Mouse (Mus musculus) gastrocnemius, adult 8-10 months (tissue): Measurements from ENCODE around the gene Jmjd8. TPM values are rescaled to one million over a fixed set of nuclear protein-coding genes. Genes with fewer than 3 reads are reported as not detected.
A peak's percentile ranks its signal among the peaks of the same experiment; 100 is the strongest.

ENCODE experiments used
- DNase-seq, 2 experiments: peaks; one replicate each; pipeline ENCODE4 v3.0.0; 2022; ENCODE audit warnings: low spot score in 2 of 2
- total RNA-seq, 4 experiments: library from RNA; stranded (reverse); gene quantifications; 2 replicates each; pipeline ENCODE4 v1.2.4; 2022

The Jmjd8 gene
- total RNA-seq, 4 experiments from 2014 or later: 11.0 to 13.0 (median 11.4) TPM

GRCm38 (mm10) chr17:25808028-25808427, 20.6 kb upstream of the Jmjd8 start:
- no peak for DNase-seq

DNA sequence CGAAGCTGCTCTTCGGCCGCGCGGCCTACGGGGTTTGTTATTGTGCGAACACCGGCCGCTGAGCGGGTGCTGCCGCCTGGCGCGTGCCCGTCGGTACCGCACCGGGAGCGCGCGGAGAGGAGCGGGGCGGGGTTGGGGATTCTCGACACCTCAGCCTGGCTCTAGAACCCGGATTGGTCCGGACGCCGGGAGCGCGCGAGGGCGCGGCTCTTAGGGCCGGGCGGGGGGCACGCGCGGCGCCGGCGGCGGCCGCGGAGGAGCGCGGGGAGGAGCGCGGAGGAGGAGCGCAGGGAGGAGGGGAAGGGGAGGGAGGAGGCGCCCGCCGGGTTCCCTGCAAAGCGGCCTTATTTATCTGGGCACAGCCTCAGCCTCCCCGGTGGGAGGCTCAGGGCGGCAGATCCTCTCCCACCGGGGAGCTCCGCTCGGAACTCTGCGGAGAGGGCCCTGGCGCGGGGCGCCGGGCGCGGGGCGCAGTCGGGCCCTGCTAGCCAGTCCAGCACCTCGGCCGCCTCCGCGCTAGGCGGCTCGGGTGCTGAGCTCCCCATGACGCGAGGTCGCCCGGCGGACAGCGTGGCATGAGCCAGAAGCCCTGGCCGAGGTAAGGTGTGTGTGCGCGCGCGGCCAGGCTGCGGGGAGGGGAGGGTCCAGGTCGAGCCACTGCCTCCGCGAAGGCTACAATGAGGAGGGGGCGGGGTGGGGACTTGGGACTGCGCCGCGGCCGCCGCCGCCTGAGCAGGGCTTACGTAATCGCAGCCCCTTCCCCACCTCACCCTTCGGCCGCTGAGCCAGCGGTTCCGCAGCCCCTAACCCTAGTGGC, 19.7 kb upstream of the Jmjd8 start, which contains the start of gene Fbxl16:
TSS of gene Fbxl16 (plus strand) at position 297 of the 817 bp plus-strand sequence.
- DNase-seq: peak in 1 of 2 experiments; percentile 47

GRCm38 (mm10) chr17:25809606-25810340, 18.9 kb upstream of the Jmjd8 start:
- no peak for DNase-seq

GRCm38 (mm10) chr17:25810890-25811289, 17.8 kb upstream of the Jmjd8 start:
- DNase-seq: no peak

DNA sequence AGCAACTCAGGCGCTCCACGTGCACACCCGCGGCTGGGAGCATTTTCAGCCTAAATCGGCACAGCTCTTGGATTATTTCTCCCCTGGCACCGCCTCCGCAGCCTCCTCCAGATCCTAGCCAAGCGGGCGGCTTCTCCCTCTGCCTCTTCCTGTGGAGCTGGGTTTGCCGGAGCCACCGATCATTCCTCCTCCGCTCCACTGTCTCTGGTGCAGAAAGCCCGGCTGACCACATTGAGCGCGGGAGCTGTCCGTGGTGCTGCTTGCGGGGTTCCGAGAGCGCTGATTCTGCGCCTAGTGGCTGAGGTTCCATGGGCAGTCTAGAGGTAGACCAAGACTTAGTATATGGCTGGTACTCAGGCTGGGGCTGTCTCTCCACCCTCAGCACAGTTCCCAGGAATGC, 15.2 kb upstream of the Jmjd8 start:
- peak in 1 of 2 experiments; percentile 55 for DNase-seq

- no peak for DNase-seq
Measured at GRCm38 (mm10) chr17:25817662-25818061, 11.0 kb upstream of the Jmjd8 start.

DNA sequence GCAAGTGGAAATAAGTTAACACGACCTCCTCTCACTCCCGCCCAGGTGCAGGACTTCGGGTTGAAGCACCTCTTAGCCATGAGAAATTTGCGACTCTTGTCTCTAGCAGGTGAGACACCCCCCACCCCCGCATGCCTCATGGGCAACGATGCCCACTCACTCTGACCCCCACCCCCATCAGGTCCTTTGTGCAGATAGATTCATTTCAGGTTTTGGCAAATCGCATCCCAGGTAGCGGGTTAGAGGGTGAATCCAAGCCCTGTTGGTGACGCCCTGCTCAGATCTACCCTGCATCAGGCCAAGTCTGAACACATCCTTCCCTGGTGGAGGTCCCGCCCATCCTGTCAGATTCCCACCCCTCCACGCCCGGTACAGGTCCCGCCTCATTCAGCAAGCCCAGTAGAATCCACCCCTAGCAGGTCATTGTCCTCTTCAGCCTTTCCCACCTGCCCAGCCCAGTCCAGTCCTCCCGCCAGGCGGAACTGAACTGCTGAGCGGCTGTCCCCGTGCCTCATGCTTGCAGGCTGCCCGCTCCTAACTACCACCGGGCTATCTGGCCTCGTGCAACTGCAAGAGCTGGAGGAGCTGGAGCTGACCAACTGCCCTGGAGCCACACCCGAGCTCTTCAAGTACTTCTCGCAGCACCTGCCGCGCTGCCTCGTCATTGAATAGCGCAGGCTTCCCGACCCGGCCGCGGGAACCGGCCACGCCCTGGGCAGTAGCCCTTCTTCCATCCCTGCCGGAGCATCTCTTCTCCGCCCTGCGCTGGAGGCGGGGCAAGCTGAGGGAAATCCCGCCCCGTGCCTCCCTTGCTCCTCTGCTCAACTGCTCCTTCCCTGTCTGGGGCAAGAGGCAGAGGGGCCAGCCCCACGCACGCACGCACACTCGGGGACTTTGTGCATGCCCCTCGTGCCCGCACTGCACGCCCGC, 9.6 kb upstream of the Jmjd8 start:
- DNase-seq: no peak

DNA sequence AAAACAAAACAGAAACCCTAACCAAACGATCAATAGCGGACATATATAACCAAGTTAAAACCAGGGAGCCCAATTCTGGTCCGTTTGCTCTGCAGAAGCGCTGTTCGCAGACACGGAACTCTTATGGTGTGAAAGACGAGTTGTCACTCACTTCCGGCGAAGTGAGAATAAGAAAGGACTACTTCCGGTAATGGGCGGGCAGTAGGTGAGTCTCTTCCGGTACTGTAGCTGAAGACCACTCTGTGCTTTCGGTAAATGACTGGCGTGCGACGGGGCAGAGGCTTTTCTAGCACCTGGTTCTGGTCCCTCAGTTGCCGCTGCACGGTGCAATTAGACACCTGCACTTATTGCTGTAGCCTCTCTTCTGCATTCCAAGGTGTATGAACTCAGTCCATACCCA, 5.2 kb upstream of the Jmjd8 start, which contains the start of gene Wdr24:
TSS of gene Wdr24 (plus strand) at position 176 of the 400 bp plus-strand sequence.
- peak in 1 of 2 experiments; percentile 57 for DNase-seq

DNA sequence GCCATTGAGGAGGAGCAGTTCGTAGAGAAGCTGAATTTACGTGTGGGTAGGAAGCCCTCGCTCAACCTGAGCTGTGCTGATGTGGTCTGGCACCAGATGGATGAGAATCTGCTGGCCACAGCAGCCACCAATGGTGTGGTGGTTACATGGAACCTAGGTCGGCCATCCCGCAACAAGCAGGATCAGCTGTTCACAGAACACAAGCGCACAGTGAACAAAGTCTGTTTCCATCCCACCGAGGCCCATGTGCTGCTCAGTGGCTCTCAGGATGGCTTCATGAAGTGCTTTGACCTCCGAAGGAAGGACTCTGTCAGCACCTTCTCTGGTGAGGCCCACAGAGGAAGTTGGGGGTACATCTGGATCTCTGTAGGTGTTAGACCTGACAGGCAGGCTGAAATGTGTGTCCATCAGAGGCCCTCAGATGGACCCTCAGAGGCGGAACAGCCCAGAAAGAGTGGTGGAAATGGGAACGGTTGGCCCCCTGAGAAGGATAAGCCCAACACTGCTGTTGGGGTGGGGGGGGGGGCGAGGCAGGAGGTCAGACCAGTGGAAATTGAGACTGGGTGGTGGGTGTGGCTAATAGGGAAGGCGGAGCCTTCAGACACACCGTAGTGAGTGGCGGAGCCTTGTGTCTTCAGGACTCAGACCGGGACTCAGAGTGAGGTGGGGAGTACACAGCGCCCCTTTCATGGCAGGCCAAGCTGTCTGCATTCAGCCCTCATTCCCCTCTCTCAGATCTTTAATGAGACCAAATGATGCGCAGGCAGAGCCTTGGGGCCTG, 4.1 kb upstream of the Jmjd8 start:
- no peak for DNase-seq

DNA sequence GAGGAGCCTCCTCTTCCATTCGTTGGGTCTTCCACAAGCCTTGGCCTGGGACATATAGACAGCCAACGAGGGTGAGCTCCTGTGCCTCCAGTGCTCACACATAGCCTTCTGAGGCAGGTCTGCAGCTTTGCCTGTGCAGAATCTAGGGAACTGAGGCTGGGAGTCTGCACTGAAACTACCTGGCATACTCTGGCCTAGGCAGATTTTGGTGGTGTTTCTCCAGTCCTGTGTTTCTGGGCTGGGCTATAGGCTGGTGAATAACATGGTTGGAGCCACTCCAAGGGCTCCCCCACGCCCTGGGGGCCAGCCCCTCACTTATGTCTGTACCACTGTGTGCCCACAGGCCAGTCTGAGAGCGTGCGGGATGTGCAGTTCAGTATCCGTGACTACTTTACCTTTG, 3.4 kb upstream of the Jmjd8 start:
- DNase-seq: no peak

- no peak for DNase-seq
Measured at GRCm38 (mm10) chr17:25825984-25826570, 2.6 kb upstream of the Jmjd8 start.

DNA sequence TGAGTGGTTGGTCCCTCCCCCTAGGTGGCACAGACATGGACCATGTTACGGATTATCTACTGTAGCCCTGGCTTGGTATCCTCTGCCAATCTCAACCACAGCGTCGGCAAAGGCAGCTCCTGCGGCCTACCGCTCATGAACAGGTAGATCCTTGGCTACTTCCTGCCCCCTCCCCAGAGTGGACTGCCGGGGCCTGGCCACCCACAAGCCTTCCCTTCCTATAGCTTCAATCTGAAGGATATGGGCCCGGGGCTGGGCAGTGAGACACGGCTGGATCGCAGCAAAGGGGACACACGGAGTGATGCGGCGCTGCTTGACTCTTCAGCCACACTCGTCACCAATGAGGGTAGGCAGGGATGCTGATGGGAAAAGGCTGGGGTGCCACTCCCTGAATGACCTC, 1.7 kb upstream of the Jmjd8 start:
- DNase-seq: no peak

GRCm38 (mm10) chr17:25827546-25828222, 983 bp upstream of the Jmjd8 start:
- DNase-seq: peak in 1 of 2 experiments; percentile 7

GRCm38 (mm10) chr17:25828223-25828594, 458 bp upstream of the Jmjd8 start:
- DNase-seq: peak in 1 of 2 experiments; percentile 5

DNA sequence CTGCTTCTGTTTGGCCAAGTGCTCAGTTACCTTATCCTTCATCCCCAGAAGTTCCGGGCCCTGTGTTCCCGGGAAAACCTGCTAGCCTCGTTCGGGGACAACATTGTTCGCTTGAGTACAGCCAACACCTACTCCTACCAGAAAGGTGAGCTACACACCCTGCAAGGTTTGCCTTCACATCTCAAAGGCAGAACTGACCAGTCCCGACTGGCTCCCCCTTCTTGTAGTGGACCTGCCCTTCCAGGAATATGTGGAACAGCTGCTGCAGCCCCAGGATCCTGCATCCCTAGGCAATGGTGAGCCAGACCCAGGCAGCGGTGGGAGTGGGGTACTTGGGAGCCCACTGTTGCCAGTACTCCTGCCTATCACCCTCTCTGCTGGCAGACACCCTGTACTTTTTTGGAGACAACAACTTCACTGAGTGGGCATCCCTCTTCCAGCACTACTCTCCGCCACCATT, 921 bp downstream of the Jmjd8 start:
- no peak for DNase-seq

DNA sequence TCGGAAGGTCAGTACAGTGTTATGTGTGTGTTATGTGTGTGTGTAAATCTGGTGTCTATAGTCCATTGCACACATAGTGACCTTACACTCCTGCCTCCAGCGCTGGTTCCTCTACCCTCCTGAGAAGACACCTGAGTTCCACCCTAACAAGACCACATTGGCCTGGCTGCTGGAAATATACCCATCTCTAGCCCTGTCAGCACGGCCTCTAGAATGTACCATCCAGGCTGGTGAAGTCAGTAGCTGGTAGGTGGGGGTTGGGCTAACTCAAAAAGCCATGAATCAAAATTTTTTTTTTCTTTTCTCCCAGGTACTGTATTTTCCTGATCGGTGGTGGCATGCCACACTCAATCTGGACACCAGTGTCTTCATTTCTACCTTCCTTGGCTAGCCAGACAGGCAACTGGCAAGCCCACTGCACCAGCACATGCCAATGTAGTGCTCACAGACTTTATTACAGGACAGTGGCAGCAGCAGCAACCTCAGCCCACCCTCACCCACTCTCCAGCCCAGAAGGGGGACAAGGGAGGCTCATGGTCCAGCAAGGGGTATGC, 1.6 kb downstream of the Jmjd8 start:
- no peak for DNase-seq

DNA sequence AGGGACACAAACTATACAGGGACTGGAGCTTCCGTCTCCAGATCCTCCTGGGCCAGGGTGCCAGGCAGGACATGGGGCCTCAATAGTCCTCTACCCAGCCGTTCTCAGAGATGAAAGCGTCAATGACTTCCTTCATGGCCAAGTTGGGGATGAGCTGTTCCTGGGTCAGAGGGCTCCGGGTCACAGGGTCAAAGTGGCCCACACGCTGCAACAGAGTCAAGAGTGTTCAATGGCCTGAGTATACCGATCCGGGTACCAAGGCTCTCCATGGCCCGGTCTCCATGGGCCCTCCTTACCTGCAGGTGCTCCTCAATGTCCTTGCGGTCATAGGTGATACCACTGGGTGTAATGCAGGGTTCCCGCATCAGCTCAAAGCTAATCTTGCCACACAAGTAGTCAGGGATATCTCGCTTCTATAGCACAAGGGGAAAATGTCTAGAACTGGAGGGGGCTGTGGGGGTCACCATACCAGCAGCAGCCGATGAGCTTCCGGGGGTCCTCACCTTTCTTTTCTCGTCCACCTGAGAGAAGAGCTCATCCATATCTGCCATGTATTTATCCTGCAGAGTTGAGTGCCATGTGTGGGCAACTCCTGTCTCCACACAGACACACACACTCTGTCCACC, 2.3 kb downstream of the Jmjd8 start:
- DNase-seq: no peak

GRCm38 (mm10) chr17:25831451-25832281, 3.0 kb downstream of the Jmjd8 start:
- no peak for DNase-seq
